In the genomic region with DNA sequence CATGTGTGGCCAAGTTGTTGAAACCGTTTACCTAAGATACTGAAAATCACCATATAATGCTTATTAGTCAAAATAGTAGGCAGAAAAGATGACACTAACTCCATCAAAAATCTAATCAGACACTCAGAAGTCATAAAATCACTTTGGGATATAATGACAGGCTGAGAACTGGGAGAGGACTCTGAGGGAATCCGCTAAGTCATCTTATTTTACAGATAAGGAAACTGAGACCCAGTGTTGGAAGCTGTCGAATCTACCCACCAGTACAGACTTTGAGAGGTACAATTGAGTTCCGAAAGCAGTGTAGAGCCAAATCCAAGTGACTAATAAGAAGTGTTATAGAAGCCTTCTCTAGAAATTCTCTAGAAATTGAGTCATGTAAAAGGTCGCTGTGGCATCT, we compare ENCODE assay signal across 12 mouse cellular contexts.
"Had no signal": no experiment of that assay in that cellular context is flagged by ENCODE, and none has a peak within 500 bp of the region (broad histone marks: within the 10 kb centered on the region; RNA-seq: fewer than 3 reads in every experiment).

No protein-coding gene starts in this region.

- H3K27me3 ChIP-seq: lung, embryonic 15.5 days; midbrain, embryonic 15.5 days; stomach, embryonic 15.5 days had no signal

- H3K4me1 ChIP-seq: lung, embryonic 15.5 days; megakaryocyte, embryonic 14.5 days; midbrain, embryonic 15.5 days; stomach, embryonic 15.5 days had no signal

- H3K4me3 ChIP-seq: left cerebral cortex, adult 2 months; lung, embryonic 15.5 days; megakaryocyte, embryonic 14.5 days; midbrain, embryonic 12.5 days; midbrain, embryonic 15.5 days; neural tube, embryonic 13.5 days; stomach, embryonic 15.5 days had no signal

- DNase-seq: layer of hippocampus, postnatal 36 days; right cerebral cortex, postnatal 25 days; spleen, adult 18-20 months; thymus, postnatal 25 days had no signal

- H3K4me2 ChIP-seq: lung, embryonic 15.5 days; midbrain, embryonic 12.5 days; midbrain, embryonic 15.5 days; neural tube, embryonic 13.5 days; stomach, embryonic 15.5 days had no signal

- ATAC-seq: intestine, postnatal 0 days; midbrain, embryonic 15.5 days had no signal

- H3K27ac ChIP-seq: left cerebral cortex, adult 2 months; lung, embryonic 15.5 days; midbrain, embryonic 12.5 days; midbrain, embryonic 15.5 days; neural tube, embryonic 13.5 days; stomach, embryonic 15.5 days had no signal

- H3K36me3 ChIP-seq: lung, embryonic 15.5 days; midbrain, embryonic 12.5 days; midbrain, embryonic 15.5 days; neural tube, embryonic 13.5 days; stomach, embryonic 15.5 days had no signal

- H3K9me3 ChIP-seq: lung, embryonic 15.5 days; megakaryocyte, embryonic 14.5 days; midbrain, embryonic 12.5 days; midbrain, embryonic 15.5 days; neural tube, embryonic 13.5 days; stomach, embryonic 15.5 days had no signal

- H3K9ac ChIP-seq: lung, embryonic 15.5 days; midbrain, embryonic 12.5 days; midbrain, embryonic 15.5 days; neural tube, embryonic 13.5 days; stomach, embryonic 15.5 days had no signal
